Mouse (Mus musculus) liver, embryonic 11.5 days (tissue): ENCODE data around the gene Gabbr2. TPM values are rescaled to one million over a fixed set of nuclear protein-coding genes. Genes with fewer than 3 reads are reported as not detected.

Experiments
- ATAC-seq: fragments of 200-750 bp; cut with Nextera tagmentation; replicated peaks from 2 replicates; pipeline ENCODE4 v1.8.0; 2017; ENCODE audit warnings: moderate number of reproducible peaks, mild to moderate bottlenecking, moderate TSS enrichment, moderate library complexity; ENCODE audit not compliant: low FRiP score
- DNase-seq: peaks from one replicate; pipeline ENCODE4 v3.0.0-alpha.2; 2017; ENCODE audit warnings: low spot score
- H3K27ac ChIP-seq: fragments of 300-500 bp; sonication (generic); 2 replicates; pipeline ENCODE4 v1.5.1; 2014; ENCODE audit warnings: mild to moderate bottlenecking, low read depth, low read length, control low read depth
- H3K27me3 ChIP-seq: fragments of 300-500 bp; sonication (generic); replicated peaks from 2 replicates; pipeline ENCODE4 v1.6.1; 2014; ENCODE audit warnings: low read length, mixed read lengths; ENCODE audit not compliant: control insufficient read depth, insufficient read depth
- H3K36me3 ChIP-seq: fragments of 300-500 bp; sonication (generic); 2 replicates; pipeline ENCODE4 v1.6.1; 2014; ENCODE audit warnings: mild to moderate bottlenecking, low read length, moderate library complexity, mixed read lengths; ENCODE audit not compliant: control insufficient read depth, insufficient read depth
- H3K4me1 ChIP-seq: fragments of 300-500 bp; sonication (generic); replicated peaks from 2 replicates; pipeline ENCODE4 v1.6.1; 2014; ENCODE audit warnings: low read length, mixed read lengths; ENCODE audit not compliant: control insufficient read depth, insufficient read depth
- H3K4me2 ChIP-seq: fragments of 300-500 bp; sonication (generic); 2 replicates; pipeline ENCODE4 v1.6.1; 2014; ENCODE audit warnings: mild to moderate bottlenecking, control low read depth, moderate library complexity
- H3K4me3 ChIP-seq: fragments of 300-500 bp; sonication (generic); 2 replicates; pipeline ENCODE4 v1.5.1; 2014; ENCODE audit warnings: low read depth, low read length, control low read depth
- H3K9ac ChIP-seq: fragments of 300-500 bp; sonication (generic); 2 replicates; pipeline ENCODE4 v1.6.1; 2014; ENCODE audit warnings: low read depth, low read length, control low read depth
- H3K9me3 ChIP-seq: fragments of 300-500 bp; sonication (generic); 2 replicates; pipeline ENCODE4 v1.6.1; 2016; ENCODE audit warnings: low read length, inconsistent platforms, mixed read lengths; ENCODE audit not compliant: control insufficient read depth
- WGBS: fragments of 180-500 bp; shearing (Covaris S2); extraction: QIAGEN DNeasy Blood & Tissue Kit; methylation state at CpG from one replicate; pipeline ENCODE4 v1.1.7; 2014; 5-methylcytosine and 5-hydroxymethylcytosine counted together
- polyA plus RNA-seq: library from polyadenylated mRNA; unstranded; fragments of >200 nt; fragmentation: Nextera tagmentation; extraction: Ambion mirVana; gene quantifications from 2 replicates; pipeline ENCODE4 v1.2.1, GENCODE M21; 2014

Gene Gabbr2
- polyA plus RNA-seq, 1 experiment from 2014 or later = 0.19 TPM

DNA sequence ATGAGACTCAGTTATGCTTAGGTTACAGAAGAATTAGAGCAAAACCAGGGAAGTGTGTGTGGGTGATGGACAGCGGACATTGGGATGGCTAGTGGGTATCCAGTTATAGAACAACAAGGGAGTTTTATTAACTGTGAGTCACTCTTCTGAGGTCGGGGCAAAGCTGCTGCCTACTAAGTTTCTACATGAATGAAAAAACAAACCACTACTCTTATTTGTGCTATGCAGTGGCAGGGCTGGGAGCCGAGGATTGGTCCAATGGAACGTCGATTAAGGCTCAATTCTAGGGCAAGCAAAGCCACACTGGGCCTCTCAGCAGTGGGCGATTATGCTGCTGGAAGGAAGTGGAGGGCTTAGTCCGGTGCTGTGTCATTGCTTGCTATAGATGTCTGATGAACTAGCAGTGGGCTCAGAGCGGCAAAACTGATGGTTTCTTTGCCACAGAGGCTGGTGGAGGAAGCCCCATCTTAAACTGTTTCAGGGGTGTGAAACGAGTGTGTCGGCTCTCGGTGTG, 316.3 kb downstream of the Gabbr2 start:
- ATAC-seq (no peak), DNase-seq (no peak)
- Histone ChIP-seq H3K9ac (0 out of 2 replicates have a peak overlapping the region, but pooled peaks have one; percentile 14), H3K36me3 (no peaks in the 10 kb centered on the region), H3K27me3 (no peaks in the 10 kb centered on the region), H3K4me2 (no peak overlapping the region), H3K9me3 (0 out of 2 replicates have a peak, but pooled peaks cover 3% of the 10 kb centered on the region), H3K4me3 (no peak overlapping the region), H3K4me1 (peaks cover 12% of the 10 kb centered on the region; the same call in 1 of the 2 replicates), H3K27ac (no peak overlapping the region)
- WGBS = 61% methylated on average over 11 of the region's 11 CpGs

GRCm38 (mm10) chr4:46668620-46669019, 323.1 kb downstream of the Gabbr2 start:
- WGBS = 60% methylated on average over 11 of the region's 11 CpGs
- H3K27me3 ChIP-seq = no peaks in the 10 kb centered on the region
- 0 out of 2 replicates have a peak, but pooled peaks have one; percentile 5 for ATAC-seq
- DNase-seq = no peak
- H3K36me3 ChIP-seq = no peaks in the 10 kb centered on the region
- no peak overlapping the region for H3K4me2 ChIP-seq
- no peak overlapping the region for H3K4me3 ChIP-seq
- H3K27ac ChIP-seq = no peak overlapping the region
- H3K9me3 ChIP-seq = 0 out of 2 replicates have a peak, but pooled peaks cover 3% of the 10 kb centered on the region
- H3K9ac ChIP-seq = no peak overlapping the region
- H3K4me1 ChIP-seq = peaks cover 5% of the 10 kb centered on the region

GRCm38 (mm10) chr4:46666420-46666819, 325.3 kb downstream of the Gabbr2 start:
- no peak for ATAC-seq
- Histone ChIP-seq H3K36me3 (no peaks in the 10 kb centered on the region), H3K27ac (no peak overlapping the region), H3K4me2 (no peak overlapping the region), H3K27me3 (no peaks in the 10 kb centered on the region), H3K9ac (no peak overlapping the region), H3K9me3 (no peaks in the 10 kb centered on the region), H3K4me3 (no peak overlapping the region), H3K4me1 (peaks cover 5% of the 10 kb centered on the region)
- 69% methylated on average over 5 of the region's 5 CpGs for WGBS
- no peak for DNase-seq

DNA sequence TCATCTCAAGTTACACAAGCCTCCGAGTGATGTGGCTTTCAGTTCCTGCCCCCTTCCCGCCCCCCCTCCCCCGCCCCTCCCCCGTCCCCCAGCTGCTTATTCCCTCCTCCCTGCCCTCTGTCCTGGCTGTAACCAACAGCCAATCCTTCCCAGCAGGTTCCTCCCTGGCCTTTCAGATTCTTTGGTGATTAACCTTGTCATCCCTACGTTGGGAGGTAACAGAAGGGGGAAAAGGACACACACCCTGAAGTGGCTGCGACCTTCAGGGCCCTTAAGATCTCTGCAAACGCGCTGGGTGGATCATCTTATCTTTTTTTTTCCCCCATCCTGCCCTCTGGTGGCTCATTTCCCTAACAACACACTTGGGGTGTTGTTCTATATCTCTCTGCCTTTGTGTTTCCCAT, 326.3 kb downstream of the Gabbr2 start:
- WGBS = 2% methylated on average over 8 of the region's 8 CpGs
- no peaks in the 10 kb centered on the region for H3K9me3 ChIP-seq
- H3K9ac ChIP-seq = no peak overlapping the region
- no peak overlapping the region for H3K27ac ChIP-seq
- H3K4me2 ChIP-seq = peak overlapping the region; percentile 75
- H3K4me1 ChIP-seq = peaks cover 5% of the 10 kb centered on the region
- DNase-seq (no peak), ATAC-seq (no peak)
- no peaks in the 10 kb centered on the region for H3K27me3 ChIP-seq
- no peaks in the 10 kb centered on the region for H3K36me3 ChIP-seq
- no peak overlapping the region for H3K4me3 ChIP-seq

DNA sequence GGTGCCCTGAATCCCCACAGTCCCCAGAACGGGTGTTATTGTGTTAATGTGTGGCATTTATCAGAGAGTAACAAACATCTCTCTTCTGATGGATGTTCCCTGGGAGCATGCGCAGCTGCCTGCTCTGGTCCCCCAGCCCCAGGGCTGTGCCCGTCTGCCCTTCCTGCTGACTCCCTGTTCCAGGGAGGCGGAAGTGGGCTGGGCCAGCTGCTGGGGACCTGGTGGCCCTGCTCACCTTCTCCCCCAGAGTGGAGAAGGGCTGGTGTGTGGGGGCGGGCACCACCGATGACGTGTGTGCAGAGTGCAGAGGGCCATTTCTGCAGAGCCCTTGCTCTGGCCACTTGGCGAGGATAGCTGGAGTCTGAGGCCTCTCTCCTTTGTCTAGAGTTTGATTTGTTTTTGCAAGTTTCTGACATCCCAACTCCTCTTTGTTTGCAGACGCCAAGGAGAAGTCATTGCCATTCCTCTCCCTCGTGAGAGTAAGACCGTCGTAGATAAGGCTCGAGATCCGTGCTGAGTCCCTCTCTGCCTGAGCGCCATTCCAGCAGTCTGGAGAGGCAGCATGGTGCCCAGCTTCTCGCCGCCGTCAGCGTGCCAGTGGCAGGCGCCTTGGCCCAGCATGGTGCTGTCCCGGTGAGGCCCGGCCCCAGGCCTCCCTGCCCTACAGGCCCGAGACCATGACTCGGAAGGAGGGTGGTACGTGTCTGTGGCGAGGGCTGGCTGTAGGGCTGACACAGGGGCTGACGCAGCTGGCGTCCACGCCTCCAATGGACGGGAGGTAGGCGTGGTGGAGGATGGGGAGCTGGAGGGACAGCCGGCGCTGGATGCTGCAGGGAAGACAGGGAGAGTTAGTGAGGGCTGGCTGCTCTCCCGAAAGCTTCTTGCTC, 327.3 kb downstream of the Gabbr2 start:
- 6% methylated on average over 34 of the region's 34 CpGs for WGBS
- Histone ChIP-seq H3K4me2 (peak overlapping the region; percentile 75), H3K27me3 (no peaks in the 10 kb centered on the region), H3K27ac (peak overlapping the region; percentile 8; the same call in 1 of the 2 replicates), H3K9me3 (no peaks in the 10 kb centered on the region), H3K4me1 (peaks cover 5% of the 10 kb centered on the region), H3K4me3 (peak overlapping the region; percentile 38), H3K36me3 (no peaks in the 10 kb centered on the region), H3K9ac (peak overlapping the region; percentile 57)
- ATAC-seq (peak; percentile 82), DNase-seq (peak; percentile 74)

DNA sequence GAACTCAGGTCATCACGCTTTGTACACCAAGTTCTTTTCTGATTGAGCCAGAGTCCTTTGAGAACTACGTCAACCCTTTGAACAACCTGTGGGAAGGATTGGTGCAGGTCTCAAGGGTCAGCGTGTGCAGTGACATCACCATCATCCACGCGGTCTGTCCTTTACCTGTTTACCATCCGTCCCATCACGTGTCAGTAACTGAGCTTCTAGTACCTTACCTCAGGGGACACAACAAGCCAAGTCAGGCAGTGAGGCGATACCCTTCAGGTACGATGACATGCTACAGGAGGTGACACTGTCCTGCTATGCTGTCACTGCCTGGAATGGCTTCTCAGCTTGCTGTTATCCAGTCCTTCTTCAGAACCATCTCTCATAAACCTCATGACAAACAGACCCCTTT, 330.2 kb downstream of the Gabbr2 start:
- Histone ChIP-seq H3K27me3 (no peaks in the 10 kb centered on the region), H3K9ac (no peak overlapping the region), H3K27ac (no peak overlapping the region), H3K36me3 (no peaks in the 10 kb centered on the region), H3K4me1 (peaks cover 5% of the 10 kb centered on the region; the same call in 1 of the 2 replicates), H3K4me2 (no peak overlapping the region), H3K4me3 (no peak overlapping the region), H3K9me3 (no peaks in the 10 kb centered on the region)
- DNase-seq = no peak
- no peak for ATAC-seq
- 74% methylated on average over 9 of the region's 9 CpGs for WGBS

DNA sequence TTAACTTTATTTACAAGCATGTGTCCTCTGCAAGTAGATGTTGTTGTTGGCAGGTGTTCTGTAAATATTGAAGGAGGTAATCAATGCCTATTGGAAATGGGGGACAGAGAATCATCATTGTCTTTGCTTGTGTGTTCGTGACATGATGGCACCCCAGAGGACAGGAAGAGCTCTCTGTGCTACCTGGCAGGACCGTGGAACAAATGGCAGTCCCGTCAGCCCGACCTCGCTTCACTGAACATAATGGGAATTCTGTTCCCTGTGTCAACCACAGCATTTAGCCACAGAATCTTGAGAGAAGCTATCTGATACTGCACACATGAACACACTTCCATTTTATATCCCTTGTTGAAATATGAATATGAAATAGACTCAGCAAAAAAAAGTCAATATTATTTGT, 332.7 kb downstream of the Gabbr2 start:
- Histone ChIP-seq H3K9me3 (no peaks in the 10 kb centered on the region), H3K9ac (no peak overlapping the region), H3K27ac (no peak overlapping the region), H3K4me3 (no peak overlapping the region), H3K36me3 (no peaks in the 10 kb centered on the region), H3K4me2 (no peak overlapping the region), H3K27me3 (no peaks in the 10 kb centered on the region), H3K4me1 (peaks cover 3% of the 10 kb centered on the region; the same call in 1 of the 2 replicates)
- ATAC-seq = no peak
- 65% methylated on average over 5 of the region's 5 CpGs for WGBS
- no peak for DNase-seq

GRCm38 (mm10) chr4:46657116-46657515, 334.6 kb downstream of the Gabbr2 start:
- no peaks in the 10 kb centered on the region for H3K9me3 ChIP-seq
- H3K27me3 ChIP-seq = no peaks in the 10 kb centered on the region; the same call in 1 of the 2 replicates
- no peaks in the 10 kb centered on the region for H3K36me3 ChIP-seq
- H3K9ac ChIP-seq = no peak overlapping the region
- no peak overlapping the region for H3K4me3 ChIP-seq
- WGBS = 9% methylated on average over 5 of the region's 5 CpGs
- no peak overlapping the region for H3K4me2 ChIP-seq
- H3K27ac ChIP-seq = no peak overlapping the region
- no peaks in the 10 kb centered on the region for H3K4me1 ChIP-seq
- no peak for ATAC-seq
- no peak for DNase-seq
